Mouse (Mus musculus) megakaryocyte, adult 5-6 weeks (primary cell): ENCODE data around the gene Hist1h2bj. TPM values are rescaled to one million over a fixed set of nuclear protein-coding genes. Genes with fewer than 3 reads are reported as not detected.

ENCODE experiments used
- ATAC-seq: 2 replicates; pipeline ENCODE4 v1.8.0; 2016; ENCODE audit warnings: mild to moderate bottlenecking, inconsistent platforms; ENCODE audit not compliant: poor library complexity, severe bottlenecking
- total RNA-seq, 2 experiments: library from RNA; stranded (forward) in 1 of 2; stranded (reverse) in 1 of 2; fragments of 153-499, 151-499 nt in 1 of 2; fragments of 221-1000, 200-1000 nt in 1 of 2; gene quantifications; 2 replicates each; pipeline versions ENCODE4 v1.2.3 to v1.2.4; 2015 to 2017

The Hist1h2bj gene
- total RNA-seq (2015) (57.4 and 58.7 TPM in 2 replicates), total RNA-seq (2017) (645 and 753 TPM in 2 replicates)

DNA sequence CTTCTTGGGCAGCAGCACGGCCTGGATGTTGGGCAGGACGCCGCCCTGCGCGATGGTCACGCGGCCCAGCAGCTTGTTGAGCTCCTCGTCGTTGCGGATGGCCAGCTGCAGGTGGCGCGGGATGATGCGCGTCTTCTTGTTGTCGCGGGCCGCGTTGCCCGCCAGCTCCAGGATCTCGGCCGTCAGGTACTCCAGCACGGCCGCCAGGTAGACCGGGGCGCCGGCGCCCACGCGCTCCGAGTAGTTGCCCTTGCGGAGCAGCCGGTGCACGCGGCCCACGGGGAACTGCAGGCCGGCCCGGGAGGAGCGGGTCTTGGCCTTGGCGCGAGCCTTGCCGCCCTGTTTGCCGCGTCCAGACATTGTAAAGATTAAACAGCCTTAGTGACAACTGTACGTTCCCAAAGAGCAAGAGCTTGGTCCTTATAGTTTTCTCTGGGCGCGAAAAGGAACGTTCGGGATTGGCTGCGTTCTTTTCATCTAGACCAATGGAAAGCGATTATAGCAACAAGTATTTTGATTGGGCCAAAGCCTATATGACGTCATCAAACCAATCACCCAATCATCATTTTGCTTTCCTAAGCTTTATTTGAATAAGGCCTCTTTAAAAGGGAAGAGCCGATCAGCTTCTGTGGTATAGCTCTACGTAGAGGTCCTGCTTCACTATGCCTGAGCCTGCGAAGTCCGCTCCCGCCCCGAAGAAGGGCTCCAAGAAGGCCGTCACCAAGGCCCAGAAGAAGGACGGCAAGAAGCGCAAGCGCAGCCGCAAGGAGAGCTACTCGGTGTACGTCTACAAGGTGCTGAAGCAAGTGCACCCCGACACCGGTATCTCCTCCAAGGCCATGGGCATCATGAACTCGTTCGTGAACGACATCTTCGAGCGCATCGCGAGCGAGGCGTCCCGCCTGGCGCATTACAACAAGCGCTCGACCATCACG lies at the start of gene Hist1h2bj, which contains the start of gene Hist1h2ag:
TSS of gene Hist1h2bj (plus strand) at position 647 of the 935 bp plus-strand sequence.
TSS of gene Hist1h2ag (minus strand) at position 377 of the 935 bp plus-strand sequence.
- ATAC-seq: peak; percentile 77

DNA sequence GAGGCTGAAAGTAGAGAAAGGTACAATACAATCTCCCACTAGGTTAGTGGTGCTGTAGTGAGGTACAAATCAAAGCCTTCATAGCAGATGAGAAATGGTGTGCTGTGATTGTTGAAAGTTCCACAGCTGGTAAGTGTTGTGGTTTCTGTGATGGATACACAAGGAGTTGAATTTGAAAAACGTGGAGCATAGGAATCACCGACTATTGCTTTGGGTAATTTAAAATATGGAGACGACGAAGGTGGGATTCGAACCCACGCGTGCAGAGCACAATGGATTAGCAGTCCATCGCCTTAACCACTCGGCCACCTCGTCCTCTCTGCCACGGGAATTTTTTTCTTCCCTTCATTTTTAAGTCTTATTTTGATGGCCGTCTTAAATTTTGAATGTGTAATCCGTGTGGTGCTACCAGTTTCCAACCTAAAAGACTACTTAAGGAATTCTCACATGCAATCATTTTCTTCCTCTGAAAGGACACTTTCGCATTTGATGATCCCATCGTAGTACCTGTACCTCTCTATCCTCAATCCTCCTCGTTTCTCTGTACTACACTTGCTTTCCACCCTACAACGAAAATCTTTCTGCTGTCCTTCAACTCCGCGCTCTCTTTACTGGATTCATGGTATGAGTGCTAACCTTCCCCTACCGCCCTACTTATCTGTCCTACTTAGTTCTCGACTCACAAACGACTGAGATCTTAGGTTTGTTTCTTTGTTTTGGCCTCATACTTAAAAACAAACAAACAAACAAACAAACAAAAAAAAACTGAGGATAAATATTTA lies 48.9 kb upstream of the Hist1h2bj start:
- ATAC-seq: no peak

DNA sequence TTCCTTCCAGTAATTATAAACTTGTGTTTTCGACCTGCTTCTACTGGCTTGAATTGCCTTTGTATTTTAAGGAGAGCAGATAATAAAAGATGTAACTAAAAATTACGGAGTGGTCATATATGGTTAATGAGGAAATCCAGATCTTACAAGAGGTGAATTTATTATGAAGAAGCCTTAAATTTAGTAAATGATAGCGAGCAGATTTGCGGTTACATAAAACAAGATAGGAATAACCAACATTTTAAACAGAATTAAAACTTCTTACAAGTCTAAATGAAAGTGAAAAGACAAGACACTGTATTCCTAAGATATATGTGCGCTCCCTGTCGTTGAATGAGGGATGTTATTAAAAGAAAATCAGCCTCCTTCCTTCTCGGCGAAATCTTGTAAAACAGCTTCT lies 48.1 kb upstream of the Hist1h2bj start:
- 0 out of 2 replicates have a peak, but pooled peaks have one; percentile 13 for ATAC-seq

DNA sequence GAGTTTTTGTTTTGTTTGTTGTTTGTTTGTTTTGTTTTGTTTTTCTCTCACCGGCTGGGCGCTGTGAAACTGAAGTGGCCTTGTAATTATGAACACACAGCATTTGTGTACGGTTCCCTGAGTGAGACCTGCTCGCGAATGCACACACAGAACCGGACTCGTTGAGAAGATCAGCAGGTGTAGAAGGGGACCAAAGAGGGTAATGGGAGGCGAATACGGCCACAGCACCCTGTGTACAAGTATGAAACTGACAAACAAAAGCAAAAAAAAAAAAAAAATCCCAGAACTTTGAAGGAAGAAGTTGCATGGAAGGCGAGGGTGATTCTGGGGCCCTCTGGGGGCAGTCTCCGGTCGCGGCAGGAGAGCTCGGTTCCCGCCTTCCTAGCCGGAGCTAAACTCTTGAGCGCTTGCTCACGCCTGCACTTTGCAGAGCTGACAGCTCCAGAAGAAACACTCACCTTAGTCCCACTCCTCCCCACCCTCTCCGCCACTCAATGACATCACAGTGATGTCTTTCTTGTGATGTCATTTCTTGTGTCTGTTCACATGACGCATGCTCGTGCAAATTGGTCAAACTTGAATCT lies 47.6 kb upstream of the Hist1h2bj start:
- peak; percentile 73 for ATAC-seq

DNA sequence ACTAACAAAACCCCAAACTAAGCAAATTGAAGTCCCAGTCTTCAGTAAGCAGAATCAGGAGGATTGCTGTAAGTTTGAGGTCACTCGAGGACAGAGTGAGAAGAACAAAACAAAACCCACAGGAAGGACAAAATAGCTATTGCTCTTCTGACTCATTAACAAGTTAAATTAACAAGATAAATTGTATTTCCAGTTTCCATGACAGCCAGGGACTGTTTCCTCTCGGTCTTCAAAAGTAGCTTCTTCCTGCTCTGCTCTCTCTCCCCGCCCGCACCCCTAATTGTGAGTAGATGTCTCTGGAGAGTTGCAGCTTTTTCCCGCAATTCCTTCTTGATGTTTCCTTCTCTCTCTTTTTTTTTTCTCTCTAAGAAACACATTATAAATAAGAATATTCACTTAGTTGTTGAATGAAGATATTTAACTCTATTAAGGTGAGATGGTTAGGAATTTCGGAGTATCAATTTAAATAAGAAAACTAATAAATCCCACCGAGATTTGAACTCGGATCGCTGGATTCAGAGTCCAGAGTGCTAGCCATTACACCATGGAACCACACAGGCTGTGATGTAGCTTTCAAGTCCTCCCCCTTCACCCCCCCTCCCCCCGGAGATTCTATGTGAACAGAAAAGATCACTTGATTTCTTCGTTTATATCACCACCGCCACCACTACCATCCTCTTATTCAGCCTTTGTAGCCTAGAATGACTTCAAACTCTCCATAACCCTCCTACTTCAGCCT lies 46.7 kb upstream of the Hist1h2bj start:
- 0 out of 2 replicates have a peak, but pooled peaks have one; percentile 13 for ATAC-seq

DNA sequence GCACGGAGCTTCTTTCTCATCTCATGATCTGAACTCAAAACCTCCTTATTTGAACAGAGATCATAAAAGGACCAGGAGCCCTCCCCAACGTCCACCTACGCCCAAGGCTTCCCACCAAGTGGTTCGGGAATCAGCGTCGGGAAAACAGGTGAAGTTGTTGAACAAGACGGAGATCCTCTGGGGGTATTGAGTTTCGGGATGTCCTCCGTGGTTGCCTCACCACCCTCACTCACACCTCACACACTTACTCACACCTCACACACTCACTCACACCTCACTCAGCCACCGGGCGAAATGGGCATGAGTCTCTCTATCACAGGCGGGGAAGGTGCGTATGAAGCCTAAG lies 46.2 kb upstream of the Hist1h2bj start:
- no peak for ATAC-seq

DNA sequence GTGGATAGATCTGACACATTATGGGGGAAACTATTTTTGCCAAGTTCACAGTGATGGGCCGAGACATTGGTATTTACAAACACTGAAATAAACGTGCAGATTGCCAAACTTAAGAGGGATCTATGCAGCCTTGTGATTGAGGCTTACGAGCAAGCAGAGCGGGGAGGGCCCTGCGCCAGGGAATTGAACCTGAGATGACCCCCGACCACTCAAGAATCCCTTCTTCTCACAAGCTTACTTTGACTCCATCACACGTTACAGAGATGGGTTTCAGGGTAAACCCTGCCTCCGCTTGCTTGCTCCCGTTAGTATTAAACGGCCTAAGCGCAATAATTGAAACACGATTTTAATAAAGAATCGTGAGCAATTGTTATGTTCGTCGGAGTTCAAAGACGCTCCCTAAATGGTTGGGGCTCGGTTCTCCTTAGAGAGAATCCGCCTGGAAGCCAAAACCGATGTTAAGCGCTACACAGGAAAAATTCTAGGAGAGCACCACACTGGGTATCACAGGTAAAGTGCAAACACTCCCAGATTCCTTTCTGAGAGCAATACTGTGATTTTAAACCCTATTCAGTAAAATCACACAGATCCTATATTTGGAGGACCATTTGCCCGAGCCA lies 45.7 kb upstream of the Hist1h2bj start:
- no peak for ATAC-seq

DNA sequence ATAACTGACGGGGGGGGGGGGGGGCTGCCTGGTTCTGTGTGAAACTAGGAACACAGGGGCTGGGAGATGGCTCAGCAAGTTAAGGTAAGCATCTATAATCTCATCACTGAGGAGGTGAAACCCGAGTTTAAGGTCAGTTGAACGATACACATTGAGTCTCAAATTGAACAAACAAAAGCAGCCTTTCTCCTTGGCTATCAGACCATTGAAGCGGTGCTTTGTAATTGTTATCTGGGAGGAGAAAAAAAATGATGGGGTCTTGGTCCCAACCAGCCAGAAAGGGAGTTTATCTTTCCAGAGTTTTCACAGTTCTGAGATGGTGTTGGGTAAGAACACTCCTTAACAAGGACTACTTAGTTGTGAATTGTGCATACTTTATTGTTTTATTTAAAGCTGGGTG lies 45.2 kb upstream of the Hist1h2bj start:
- ATAC-seq: no peak

DNA sequence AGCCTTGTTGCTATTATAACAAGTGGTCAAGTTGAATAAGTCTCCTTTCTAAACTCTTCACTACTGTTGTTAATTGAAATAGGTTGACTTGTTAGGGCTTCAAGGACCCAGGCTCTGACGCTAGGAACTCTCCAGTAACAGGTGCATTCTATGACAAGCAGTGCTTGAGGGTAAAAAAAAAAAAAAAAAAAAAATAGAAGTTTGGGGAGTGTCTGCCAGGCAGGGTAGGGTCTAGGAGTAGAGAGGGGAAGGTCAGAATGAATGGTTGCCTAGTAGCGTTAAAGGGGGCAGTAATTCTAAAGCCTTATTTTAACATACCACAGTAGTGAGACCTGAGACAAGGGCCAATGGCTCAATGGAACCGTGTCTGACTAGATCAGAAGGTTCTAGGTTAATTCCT lies 44.6 kb upstream of the Hist1h2bj start:
- no peak for ATAC-seq

DNA sequence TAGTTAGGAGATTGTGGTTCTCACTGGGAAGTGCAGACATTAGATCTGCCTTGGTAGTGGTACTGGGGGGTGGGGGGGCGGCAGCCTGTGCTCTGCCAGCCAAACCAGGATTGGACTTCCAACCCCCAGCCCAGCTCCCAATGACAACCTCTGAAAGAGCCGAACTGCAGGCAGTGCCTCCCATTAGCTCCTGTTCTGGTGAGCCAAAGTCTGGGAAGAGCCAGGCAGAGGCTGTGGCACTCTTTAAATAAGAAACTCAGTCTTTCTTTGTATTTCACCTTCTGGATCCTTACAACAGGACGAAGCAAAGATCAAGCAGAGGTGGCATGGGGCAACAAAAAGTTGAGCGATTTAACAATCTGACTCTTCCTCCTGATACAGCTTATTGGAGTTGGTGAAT lies 43.9 kb upstream of the Hist1h2bj start:
- no peak for ATAC-seq

DNA sequence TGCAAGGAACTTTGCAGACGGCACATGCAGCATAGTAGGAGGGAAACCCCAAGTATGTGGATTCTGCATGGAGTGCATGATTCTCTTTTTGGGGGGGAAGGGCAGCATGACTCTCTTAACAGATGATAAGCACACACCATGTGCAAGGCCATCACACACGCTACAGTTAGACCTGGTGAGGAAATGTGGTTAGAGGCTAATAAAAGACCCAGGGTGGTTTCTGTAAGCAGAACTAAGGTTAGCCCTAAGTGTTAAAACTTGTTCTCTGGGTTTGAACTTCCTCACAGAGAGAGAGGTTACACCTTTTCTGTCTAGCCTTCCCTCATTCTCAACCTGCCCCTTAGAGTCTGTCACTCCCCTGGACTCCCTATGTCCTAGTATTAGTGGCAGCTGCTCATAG lies 41.7 kb upstream of the Hist1h2bj start:
- ATAC-seq: peak; percentile 16

DNA sequence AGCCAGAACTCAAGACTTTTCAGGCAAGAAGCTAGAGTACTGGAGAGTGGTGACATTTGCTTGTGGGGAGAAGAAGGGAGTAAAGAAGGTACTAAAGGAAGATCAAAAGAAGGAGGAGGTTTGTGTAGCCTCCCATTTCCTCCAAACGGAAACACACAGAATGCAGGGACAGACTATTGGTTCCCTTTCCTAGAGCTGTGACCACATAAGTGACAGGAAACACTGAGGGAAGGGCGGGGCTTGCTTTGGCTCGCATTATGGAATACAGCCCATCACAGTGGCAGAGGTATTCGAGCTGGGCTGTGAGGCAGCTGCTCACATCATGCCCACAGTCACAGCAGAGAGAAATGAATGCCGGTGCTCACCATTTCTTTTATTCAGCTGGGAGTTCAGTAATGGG lies 41.2 kb upstream of the Hist1h2bj start:
- peak; percentile 51 for ATAC-seq

DNA sequence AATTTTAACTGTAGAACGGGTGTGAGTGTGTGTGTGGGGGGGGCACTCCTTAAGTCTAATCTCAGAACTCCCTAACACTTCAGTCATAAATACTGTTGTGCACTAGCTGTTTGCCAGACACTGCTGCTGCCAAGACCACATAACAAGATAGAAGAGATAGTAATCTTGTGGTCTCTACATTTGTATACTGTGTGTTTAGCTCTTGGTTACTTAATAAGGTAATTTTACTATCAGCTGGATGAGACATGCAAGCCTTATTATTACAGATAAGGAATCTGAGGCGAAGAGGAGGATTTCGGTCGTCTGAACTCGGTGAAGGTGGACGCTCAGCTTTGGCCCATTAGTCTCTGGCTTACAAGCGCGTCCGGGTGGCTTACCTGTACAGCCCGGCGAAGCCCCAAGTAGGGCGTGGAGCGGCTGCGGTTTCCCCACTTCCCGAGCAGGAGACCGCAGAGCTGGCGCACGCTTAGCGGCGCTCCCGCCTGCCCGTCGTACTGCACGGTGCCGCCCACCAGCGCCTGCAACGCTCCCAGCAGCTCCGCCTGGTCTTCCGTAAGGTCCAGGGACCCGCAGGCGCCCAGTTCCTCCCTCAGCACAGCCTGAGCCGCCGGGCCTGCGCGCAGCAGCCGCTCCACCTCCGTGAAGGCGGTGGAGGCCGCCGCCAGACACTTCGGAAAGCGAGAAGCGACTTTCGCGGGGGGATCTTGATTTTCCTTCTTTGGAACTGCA lies 37.2 kb upstream of the Hist1h2bj start:
- peak; percentile 67 for ATAC-seq

DNA sequence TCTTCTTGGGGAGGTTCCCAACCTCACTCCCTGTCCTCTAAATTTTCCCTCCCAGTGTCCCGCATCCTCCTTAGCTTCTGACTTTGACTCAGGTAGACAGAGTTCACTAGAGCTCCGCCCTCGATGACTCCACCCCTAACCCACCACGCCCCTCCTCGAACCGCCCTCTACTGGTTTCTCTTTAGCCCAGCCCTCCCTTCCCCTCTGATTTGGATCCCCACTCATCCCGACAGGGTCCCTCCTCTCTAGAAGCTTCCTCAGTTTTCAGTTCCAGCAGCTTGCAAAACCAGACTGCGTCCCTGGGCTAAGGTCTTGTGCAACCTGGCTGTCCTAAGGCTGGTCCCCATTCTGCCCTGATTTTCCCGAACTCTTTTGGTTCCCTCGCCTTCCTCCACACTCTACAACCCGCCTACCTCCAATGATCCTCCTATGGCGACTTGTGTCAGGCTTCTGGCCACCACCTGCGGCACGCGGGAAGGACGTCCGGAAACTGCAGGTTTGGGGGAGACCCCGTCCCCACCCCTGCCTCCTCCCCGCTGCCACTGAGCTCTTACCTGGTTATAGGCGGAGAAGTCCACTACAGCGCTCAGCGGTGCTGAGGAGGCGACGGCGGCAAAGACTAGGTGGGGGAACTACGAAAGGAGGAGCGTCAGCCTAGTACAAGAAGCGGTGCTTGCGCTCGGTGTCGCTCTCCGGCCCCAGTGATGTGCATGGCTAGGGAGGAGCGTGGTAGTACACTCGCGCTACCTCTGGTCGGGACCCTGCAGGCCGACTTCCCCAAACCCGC lies 36.5 kb upstream of the Hist1h2bj start:
- ATAC-seq: peak; percentile 56

DNA sequence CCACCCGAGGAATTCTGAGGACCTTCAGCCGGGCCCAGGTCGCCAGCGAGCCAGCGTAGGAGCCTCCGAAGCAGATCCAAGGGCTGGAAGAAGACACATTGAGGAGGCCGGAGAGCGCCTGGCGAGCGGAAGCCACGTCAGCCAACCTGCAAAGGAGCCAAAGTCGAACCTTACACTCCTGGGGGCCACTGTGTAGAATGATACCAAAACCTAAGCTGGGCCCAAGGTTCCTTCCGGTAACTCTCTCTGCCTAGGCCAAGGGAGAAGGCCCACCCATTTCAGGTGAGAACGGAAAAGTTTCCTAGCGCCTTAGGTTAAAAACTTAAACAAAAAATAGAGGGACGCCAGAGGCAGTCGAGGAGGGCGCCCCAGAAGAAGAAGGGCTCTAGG lies 35.9 kb upstream of the Hist1h2bj start:
- ATAC-seq: no peak

DNA sequence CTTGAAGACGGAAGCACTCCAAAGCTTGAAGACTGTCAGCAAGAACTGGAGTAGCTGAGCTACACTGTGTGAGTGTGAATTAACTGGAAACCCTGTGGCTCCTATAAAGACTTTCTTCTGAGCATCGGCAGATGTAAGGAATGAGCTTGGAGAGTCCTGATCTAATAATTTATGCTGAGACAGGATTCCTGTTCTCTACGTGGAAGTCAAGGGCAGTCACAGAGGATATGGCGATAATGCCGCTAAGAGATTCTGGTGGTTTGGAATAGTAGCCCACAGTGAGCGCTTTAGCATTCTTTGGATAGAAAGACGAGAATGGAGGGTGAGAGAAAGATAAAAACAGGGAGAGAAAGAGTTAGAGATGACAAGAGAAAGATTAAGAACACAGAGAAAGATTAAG lies 35.1 kb upstream of the Hist1h2bj start:
- no peak for ATAC-seq

DNA sequence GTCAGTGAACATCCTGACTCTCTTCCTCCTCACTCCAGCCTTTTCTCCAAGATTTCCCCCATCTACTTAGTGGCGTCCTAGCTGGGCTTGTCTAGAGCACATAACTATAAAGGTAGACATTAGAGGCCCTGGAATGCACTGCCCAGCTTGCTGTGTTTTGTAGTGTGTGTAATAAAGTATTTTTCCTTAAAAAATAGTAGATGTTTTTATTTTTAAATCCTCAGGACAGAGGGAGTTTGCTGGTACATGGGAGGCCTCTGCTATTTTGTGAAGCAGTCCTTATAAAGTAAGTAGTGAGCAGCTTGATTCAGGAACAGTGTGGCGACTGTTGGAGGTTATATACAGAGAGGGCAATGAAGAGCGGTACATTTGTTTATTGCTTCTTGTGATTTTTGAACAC lies 34.3 kb upstream of the Hist1h2bj start:
- no peak for ATAC-seq

DNA sequence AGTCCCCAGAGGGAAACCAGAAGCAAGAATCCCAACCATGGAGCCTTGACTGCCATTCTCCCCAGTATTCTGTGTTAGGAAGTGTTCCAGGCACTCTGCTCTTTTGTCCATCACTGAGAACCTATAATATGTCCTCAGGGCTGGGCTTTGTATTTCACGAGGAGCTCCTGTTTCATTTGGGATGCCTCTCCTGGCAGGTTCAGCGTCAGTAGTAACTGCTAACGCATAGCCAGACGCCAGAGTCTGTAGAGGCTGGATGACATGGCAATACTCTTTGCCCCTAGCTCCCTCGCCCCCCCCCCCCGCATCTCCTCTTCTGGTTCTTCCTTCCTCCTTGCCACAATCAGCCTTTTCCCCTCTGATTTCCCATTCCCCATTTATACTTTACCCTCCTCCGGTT lies 33.4 kb upstream of the Hist1h2bj start, which contains the start of gene Prss16:
TSS of gene Prss16 (minus strand) at position 101 of the 400 bp plus-strand sequence.
- no peak for ATAC-seq

DNA sequence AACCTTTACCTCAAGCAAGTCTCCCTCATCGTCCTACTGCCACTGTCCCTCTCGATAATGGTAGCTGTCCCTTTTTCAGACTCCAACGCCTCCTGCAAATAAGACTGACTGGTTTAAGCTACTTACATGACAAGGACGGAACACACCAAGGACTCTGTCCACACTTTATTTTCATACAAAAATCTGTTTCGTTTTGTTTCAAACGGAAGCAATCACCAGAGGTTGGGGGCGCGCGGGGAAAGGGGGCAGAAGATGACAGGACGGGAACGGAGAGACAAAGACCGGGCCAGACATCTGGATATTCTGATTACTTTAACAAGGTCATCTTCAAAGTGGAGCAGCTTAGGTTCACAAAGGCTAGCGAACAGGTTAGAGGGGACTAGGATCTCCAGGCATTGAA lies 29.3 kb upstream of the Hist1h2bj start:
- ATAC-seq: no peak
